Mouse (Mus musculus) kidney, postnatal 25 days (tissue): ENCODE measurements around the gene Gm21988.

Source experiments
- DNase-seq, 2 experiments: peaks; one replicate each; pipeline ENCODE4 v3.0.0; 2021; ENCODE audit warnings: mixed read lengths in 2 of 2

Gene Gm21988

GRCm38 (mm10) chr11:70215301-70215700 is 24.3 kb downstream of the Gm21988 start:
- DNase-seq: peak; percentile 68 to 84

- DNase-seq: no peak
These were observed 24.8 kb downstream of the Gm21988 start for GRCm38 (mm10) chr11:70214856-70215209.

GRCm38 (mm10) chr11:70214191-70214855 is 25.3 kb downstream of the Gm21988 start:
- DNase-seq: peak; percentile 75 to 94

GRCm38 (mm10) chr11:70213736-70214135 is 25.9 kb downstream of the Gm21988 start:
- DNase-seq: peak; percentile 43 to 72

GRCm38 (mm10) chr11:70212896-70213295 is 26.7 kb downstream of the Gm21988 start:
- DNase-seq: peak; percentile 85 to 88

- peak in 1 of 2 experiments; percentile 52 for DNase-seq
These were observed 27.2 kb downstream of the Gm21988 start, which contains the start of gene Slc16a11 for GRCm38 (mm10) chr11:70212423-70212822. Gene Slc16a11 (plus strand): TSS chr11:70212752.

GRCm38 (mm10) chr11:70211972-70212371 is 27.7 kb downstream of the Gm21988 start:
- DNase-seq: no peak

GRCm38 (mm10) chr11:70210681-70211080 is 28.9 kb downstream of the Gm21988 start:
- DNase-seq: no peak

- peak in 1 of 2 experiments; percentile 57 for DNase-seq
These were observed 30.7 kb downstream of the Gm21988 start for GRCm38 (mm10) chr11:70208778-70209388.

- no peak for DNase-seq
These were observed 32.3 kb downstream of the Gm21988 start for GRCm38 (mm10) chr11:70207283-70207682.

- DNase-seq: no peak
These were observed 32.8 kb downstream of the Gm21988 start for GRCm38 (mm10) chr11:70206801-70207200.

GRCm38 (mm10) chr11:70201691-70202090 is 37.9 kb downstream of the Gm21988 start:
- DNase-seq: peak; percentile 91 to 95

GRCm38 (mm10) chr11:70200036-70200608 is 39.5 kb downstream of the Gm21988 start:
- peak in 1 of 2 experiments; percentile 67 for DNase-seq

- no peak for DNase-seq
These were observed 40.5 kb downstream of the Gm21988 start for GRCm38 (mm10) chr11:70199107-70199506.

- peak in 1 of 2 experiments; percentile 22 for DNase-seq
These were observed 41.3 kb downstream of the Gm21988 start for GRCm38 (mm10) chr11:70198332-70198731.

GRCm38 (mm10) chr11:70193354-70194285 is 46.0 kb downstream of the Gm21988 start:
- DNase-seq: peak in 1 of 2 experiments; percentile 46

- no peak for DNase-seq
These were observed 47.5 kb downstream of the Gm21988 start for GRCm38 (mm10) chr11:70192157-70192556.

GRCm38 (mm10) chr11:70191188-70191587 is 48.4 kb downstream of the Gm21988 start:
- DNase-seq: peak in 1 of 2 experiments; percentile 15

- peak in 1 of 2 experiments; percentile 40 for DNase-seq
These were observed 50.1 kb downstream of the Gm21988 start for GRCm38 (mm10) chr11:70189319-70190134.
